Mouse (Mus musculus): ENCODE measurements around the gene Pfdn6.

- TF ChIP-seq POLR2A (IDR thresholded peaks at IDR 0.05; ENCODE audit: borderline replicate concordance, insufficient read depth, low read length) (no peak), CTCF (IDR thresholded peaks at IDR 0.05; ENCODE audit: borderline replicate concordance, insufficient read depth, low read depth, low read length) (peak; percentile 60)
Observed at GRCm38 (mm10) chr17:33897114-33897794, 42.9 kb downstream of the Pfdn6 start.
